Mouse (Mus musculus) left cerebral cortex, postnatal 14 days (tissue): ENCODE measurements around the gene Acap1. TPM values are rescaled to one million over a fixed set of nuclear protein-coding genes. Genes with fewer than 3 reads are reported as not detected.
"Not testable (repeated sequence)": the region's sequence is repeated elsewhere in the genome, so short reads cannot be mapped to it uniquely, and the experiment has no call there.

ENCODE experiments used
- DNase-seq, 2 experiments: peaks; one replicate each; pipeline ENCODE4 v3.0.0; 2021 to 2022; ENCODE audit warnings: low spot score in 2 of 2, mixed read lengths in 1 of 2
- intact Hi-C: fragments of 180-260 bp; cut with DNase I; formaldehyde crosslinking; loops from one replicate; pipeline ENCODE4 v1.15.1; 2025
- total RNA-seq, 2 experiments: library from RNA; stranded (reverse); gene quantifications; 2 replicates each; pipeline ENCODE4 v1.2.3; 2021

Acap1 gene
- total RNA-seq, 2 experiments from 2014 or later: not detected

- intact Hi-C loops: no loop called here
Measured at GRCm38 (mm10) chr11:69922796-69923195, 27.5 kb upstream of the Acap1 start.

DNA sequence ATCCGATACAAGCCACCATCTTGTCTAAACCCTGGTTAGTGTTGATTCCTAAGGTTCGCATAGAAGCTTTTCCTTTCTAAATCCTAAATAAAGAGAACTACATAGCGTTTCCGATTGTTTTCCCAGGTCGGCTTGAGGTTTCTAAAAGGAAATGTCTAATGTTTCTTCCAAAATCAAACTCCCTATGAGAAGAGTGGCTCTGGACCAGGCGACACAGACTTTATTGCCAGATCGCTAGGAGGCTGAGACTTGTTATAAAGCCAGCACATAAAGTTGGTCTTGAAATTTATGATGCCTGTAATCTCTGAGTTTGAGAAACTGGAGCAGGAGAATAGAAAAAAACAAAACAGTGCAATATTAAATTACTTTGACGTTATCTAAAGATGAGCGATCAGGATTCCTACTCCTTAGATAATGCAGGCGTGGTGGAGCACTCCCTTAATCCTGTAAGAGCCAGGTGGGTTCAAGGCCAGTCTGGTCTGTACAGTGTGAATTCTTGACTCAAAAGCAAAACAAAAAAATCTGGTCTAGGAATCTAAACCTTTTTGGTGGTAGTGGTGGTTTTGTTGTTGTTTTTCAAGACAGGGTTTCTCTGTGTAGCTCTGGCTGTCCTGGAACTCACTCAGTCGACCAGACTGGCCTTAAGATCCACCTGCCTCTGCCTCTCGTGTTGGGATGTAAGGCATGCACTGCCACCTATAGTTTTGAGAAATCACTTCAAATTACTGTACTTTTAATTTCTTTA is 26.8 kb upstream of the Acap1 start:
- intact Hi-C loops: no loop called here
- no peak for DNase-seq

More at GRCm38 (mm10) chr11:69922796-69923195, 27.5 kb upstream of the Acap1 start:
- DNase-seq: no peak

GRCm38 (mm10) chr11:69921114-69922011 is 26.0 kb upstream of the Acap1 start, which contains the start of gene Eif5a:
Gene Eif5a (minus strand): TSS chr11:69921958.
- peak; percentile 100 for DNase-seq
- intact Hi-C loops: no loop called here

DNA sequence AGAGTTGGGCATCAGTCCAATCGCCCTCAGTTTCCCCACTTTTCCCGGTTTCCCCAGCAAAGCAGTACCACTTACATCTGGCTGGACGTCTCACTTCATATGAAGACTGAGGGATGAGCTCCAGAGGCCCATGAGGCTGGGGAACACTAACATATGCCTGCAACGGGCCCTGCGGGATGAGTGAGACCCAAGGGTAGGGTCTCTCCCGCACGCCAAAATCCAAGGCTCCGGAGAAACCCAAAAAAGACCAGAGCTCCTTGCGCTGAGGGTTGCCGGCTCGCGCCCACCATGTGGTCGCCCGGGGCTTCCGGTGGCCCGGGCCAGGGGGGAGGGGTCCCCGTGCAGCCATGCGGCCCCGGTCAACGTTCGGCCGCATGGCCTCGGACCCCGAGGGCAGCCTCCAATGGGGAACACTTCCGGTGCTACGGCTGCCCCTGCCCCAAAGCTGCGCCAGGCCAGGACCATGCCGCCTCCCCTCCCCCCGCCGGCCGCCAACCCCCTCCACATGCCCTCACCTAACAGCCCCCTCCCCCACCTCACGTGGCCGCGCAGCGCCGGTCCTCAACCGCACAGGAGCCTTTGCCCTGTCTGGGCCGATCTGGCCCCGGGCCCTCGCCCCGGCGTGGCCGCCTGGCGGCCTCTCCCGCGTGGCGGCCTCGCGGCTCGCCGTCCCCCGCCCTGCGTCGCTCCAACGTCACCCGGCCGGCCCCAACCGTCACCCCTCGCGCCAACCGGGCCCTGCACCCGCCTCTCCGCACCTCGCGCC is 25.1 kb upstream of the Acap1 start:
- DNase-seq: peak in 1 of 2 experiments; percentile 15
- intact Hi-C loops: no loop called here

GRCm38 (mm10) chr11:69919661-69920265 is 24.4 kb upstream of the Acap1 start:
- intact Hi-C loops: no loop called here
- peak; percentile 35 to 52 for DNase-seq

DNA sequence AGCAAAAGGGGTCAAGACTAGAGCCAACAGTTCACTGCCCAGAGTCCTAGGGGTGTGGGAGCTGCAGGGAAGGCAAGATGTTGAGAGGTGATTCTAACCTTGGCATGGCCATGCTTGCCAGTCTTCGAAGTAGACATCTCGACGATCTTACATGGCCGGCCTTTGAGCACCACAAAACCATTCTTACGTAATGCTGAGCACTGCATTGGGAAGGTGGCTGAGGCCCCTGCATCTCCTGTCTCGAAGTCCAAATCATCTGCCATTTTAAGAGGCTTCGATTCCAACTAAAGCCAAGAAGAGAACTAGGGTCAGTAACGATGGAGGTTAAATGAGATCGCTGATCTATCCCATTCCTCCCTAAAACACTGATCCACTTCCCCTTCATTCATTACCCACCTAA is 23.7 kb upstream of the Acap1 start:
- DNase-seq: no peak
- intact Hi-C loops: no loop called here

DNA sequence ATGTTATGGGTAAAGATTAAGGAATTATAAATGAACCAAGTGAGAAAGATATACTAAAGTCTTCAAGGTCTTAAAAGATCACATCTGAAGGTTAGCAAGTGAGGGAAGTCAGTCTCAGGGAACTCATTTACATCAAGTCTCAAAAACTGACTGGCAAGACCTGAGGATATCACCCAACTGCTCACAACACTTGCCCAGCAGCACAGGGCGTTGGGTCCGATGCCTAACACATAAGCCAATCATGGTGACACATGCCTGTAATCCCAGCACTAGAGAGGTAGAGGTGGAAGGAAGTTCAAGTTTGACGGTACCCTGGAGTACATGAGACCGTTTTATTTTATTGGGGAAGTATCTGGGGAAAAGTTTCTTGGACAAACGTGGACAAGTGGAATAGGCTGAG is 22.8 kb upstream of the Acap1 start:
- DNase-seq: no peak
- intact Hi-C loops: no loop called here

- DNase-seq: no peak
- intact Hi-C loops: no loop called here
Measured at GRCm38 (mm10) chr11:69917379-69917948, 22.1 kb upstream of the Acap1 start.

DNA sequence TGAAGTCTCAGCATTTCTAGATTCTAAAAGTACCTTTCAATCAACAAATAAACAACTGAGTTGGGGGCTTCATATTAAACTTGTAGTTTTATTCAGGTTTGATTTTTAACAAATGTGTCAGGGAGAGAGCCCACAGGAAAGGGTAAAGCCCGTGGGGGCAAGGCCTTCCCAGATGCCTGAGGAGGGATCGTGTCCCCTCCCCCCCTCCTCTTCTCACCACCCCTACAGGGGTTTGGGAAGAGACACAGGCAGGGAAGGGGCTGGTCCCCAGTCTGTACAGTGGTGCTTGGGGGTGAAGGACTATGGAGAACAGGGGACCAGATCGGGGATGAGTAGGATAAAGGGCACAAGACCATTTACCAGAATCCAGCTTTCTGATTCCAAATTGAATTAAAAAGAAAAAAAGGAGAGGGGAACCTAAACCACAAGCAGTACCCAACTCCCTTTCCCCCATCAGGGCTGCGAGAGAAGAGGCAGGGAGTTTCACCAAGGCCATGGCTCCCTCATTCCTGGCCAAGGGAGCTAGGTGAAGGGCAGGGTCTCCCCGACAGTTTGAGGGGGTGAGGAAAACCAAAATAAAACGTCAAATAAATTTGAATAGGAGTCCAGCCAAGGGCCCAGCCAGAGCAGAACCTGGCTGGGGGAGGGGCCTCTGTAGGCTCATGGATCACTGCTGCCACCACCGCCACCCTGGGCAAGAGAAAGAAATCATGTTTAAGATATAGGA is 21.5 kb upstream of the Acap1 start:
- DNase-seq, intact Hi-C loops: not testable (repeated sequence)

DNA sequence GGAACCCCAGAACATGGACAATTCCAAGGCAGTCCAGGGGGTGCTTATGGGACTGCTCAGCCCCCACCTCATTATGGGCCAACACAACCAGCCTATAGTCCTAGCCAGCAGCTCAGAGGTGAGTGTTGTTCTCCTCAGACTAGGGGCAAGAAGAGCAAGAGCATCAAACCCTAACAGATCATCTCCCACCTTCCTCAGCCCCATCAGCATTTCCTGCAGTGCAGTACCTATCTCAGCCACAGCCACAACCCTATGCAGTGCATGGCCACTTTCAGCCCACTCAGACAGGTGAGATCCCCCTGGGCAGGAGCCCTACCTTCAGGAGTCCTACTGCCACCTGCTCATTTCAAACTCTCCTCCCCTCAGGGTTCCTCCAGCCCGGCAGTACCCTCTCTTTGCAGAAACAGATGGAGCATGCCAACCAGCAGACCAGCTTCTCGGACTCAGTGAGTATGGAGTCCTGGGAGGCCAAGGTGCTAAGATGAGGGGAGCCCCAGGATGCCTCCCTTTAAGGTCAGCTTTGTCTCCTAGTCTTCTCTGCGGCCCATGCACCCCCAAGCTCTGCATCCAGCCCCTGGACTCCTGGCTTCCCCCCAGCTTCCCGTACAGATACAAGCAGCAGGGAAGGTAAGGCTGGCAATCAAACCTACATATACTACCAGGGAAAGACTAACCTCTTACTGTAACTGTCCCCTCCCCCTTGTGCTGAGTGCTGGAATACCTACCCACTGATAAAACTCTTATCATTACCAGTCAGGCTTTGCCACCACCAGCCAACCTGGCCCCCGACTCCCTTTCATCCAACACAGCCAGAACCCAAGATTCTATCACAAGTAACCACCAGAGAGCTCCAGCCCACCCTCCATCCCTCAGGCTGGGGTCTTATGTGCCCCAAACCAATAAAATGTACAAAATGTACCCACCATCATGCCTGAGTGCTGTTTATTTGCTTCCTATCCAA is 20.6 kb upstream of the Acap1 start:
- intact Hi-C loops: no loop called here

GRCm38 (mm10) chr11:69914917-69915430 is 19.6 kb upstream of the Acap1 start:
- intact Hi-C loops: loop anchor here (5.0 kb wide), 1 partner anchor 243 kb away; the partner anchor contains the start of gene Eif4a1
- DNase-seq: no peak

More for the DNA sequence above, 20.6 kb upstream of the Acap1 start:
- DNase-seq: no peak

DNA sequence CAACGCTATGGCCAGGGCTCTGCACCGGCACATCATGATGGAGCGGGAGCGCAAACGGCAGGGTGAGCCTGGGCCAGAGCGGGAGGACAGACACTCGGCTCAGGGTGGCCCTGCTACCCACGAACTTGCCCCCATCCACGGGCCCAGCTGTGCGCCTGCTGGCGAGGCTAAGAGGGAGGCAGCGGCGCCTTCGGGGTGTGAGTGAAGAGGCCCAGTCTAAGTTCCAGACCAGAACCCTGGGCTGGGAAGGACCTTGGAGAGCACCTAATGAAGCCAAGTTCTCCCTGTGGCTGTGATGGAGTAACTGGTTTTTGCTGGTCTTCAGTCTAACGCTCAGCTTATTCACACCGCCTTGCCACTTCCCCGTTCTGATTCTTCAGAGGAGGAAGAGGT is 19.0 kb upstream of the Acap1 start:
- intact Hi-C loops: loop anchor here (5.0 kb wide), 1 partner anchor 242 kb away; the partner anchor contains the start of gene Eif4a1
- DNase-seq: no peak

DNA sequence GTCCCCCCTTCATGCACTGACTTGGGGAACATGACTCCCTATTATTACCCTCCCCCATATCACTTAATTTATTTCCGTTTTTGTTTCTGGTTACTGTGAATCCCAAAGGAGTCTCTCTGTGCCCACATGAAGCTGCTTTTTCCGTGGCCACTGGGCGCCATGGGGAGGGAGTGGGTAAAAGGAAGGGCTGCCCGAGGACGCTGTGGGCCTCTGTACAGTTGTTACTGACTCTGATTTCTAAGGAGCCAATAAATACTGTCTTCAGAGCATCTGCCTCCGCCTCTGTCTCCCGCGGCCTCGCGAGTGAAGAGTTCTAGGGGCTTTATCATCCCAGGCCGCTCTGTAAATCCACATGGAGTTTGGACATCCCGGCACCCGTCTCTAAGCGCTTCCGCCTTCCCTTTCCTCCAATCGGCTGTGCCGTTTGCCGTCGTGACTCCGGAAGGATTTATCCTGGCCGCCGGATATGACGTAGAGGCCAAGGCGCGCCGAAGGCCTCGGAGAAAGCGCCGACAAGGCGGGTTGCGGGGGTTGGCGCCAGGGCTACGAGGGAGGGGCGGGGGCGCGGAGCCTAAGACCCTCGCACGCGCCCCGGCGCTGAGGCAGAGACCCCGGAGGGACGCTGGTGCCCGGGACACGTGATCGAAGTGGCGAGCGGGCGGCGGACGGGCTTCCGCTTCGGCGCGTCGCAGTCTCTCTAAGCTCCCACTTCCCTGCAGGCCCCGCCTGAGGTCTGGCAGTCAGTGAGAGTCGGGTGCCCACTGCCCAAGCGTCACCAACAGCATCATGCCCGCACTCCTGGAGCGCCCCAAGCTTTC is 18.4 kb upstream of the Acap1 start, which contains the start of gene Gps2:
Gene Gps2 (plus strand): TSS at position 335 of the 818 bp plus-strand sequence.
- DNase-seq: peak; percentile 92 to 95
- intact Hi-C loops: loop anchor here (5.0 kb wide), 1 partner anchor 241 kb away; the partner anchor contains the start of gene Eif4a1

DNA sequence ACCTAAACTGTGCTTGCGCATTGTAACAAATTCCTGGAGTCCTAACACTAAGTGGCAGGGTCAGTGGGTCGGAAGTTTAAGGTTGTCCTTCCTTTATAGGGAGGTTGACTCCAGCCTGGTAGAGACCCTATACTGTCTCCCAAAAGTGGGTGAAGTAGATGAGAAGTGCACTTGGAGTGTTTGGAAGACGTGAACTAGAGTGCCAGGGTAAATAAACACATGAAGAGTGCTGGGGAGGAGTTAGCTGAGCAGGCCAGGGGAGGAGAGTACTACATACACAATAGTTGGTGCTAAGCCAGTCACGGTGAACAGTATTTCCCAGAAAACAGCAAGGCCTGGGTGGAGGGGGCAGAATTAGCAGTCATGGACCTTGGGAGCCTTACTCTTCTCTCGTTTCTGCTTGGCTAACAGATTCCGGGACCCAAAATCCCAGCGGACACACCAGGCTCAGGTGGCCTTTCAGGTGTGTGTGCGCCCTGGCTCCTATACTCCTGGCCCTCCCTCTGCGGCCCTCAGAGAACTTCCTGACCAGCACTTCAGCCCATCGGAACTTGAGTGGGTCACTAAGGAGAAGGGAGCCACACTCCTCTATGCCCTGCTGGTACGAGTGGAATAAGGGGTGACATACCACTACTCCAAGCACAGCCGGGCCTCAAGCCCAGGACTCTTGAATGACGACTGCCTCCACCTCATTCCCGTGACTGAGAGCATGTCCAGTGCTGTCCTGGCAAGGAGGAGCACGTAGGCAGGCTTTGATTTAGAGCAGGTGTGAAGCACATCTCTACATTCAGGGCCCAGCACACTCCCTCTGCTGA is 17.6 kb upstream of the Acap1 start:
- DNase-seq: no peak
- intact Hi-C loops: loop anchor here (5.0 kb wide), 1 partner anchor 241 kb away; the partner anchor contains the start of gene Eif4a1

- no peak for DNase-seq
- intact Hi-C loops: loop anchor here (5.0 kb wide), 1 partner anchor 239 kb away; the partner anchor contains the start of gene Eif4a1
Measured at GRCm38 (mm10) chr11:69911701-69912100, 16.4 kb upstream of the Acap1 start.
